Mouse (Mus musculus): ENCODE measurements around the gene Bcl7b. TPM values are rescaled to one million over a fixed set of nuclear protein-coding genes. Genes with fewer than 3 reads are reported as not detected.
A peak's percentile ranks its signal among the peaks of the same experiment; 100 is the strongest.

Gene Bcl7b
- 40.4 TPM in 2 replicates for polyA plus RNA-seq (2015; fragmentation: Nextera tagmentation; extraction: Ambion mirVana)

GRCm38 (mm10) chr5:135168063-135169062, at the start of gene Bcl7b:
TSS of gene Bcl7b (plus strand) at chr5:135168283.
- H3K9ac ChIP-seq (ENCODE audit: low read depth, low read length), result peak within 1 kb of the TSS; percentile 94
- peaks cover 15% of the 10 kb centered on the region for H3K36me3 ChIP-seq (ENCODE audit: control insufficient read depth, insufficient read depth, low read length)
- peak within 1 kb of the TSS; percentile 98 for H3K4me2 ChIP-seq (ENCODE audit: low read length)
- 2% methylated on average over 86 of the region's 95 CpGs for WGBS
- H3K9me3 ChIP-seq (replicated peaks; ENCODE audit: control insufficient read depth, low read length, poor library complexity, severe bottlenecking), result no peaks in the 10 kb centered on the region
- peak; percentile 99 for ATAC-seq
- H3K4me3 ChIP-seq (ENCODE audit: low read depth, low read length), result peak within 1 kb of the TSS; percentile 68
- H3K27me3 ChIP-seq (ENCODE audit: control insufficient read depth, insufficient read depth, low read depth, low read length), result no peaks in the 10 kb centered on the region
- peaks cover 13% of the 10 kb centered on the region for H3K4me1 ChIP-seq (ENCODE audit: control insufficient read depth, insufficient read depth, low read length)
- peak within 1 kb of the TSS; percentile 100 for H3K27ac ChIP-seq (ENCODE audit: low read length)

- WGBS, result 33% methylated on average over 6 of the region's 6 CpGs
- no peak for ATAC-seq
Observed at GRCm38 (mm10) chr5:135118589-135119081, 49.4 kb upstream of the Bcl7b start.

GRCm38 (mm10) chr5:135120753-135121152, 47.3 kb upstream of the Bcl7b start:
- Histone ChIP-seq H3K27me3 (ENCODE audit: control insufficient read depth, insufficient read depth, low read depth, low read length) (no peaks in the 10 kb centered on the region), H3K36me3 (ENCODE audit: control insufficient read depth, insufficient read depth, low read length) (no peaks in the 10 kb centered on the region), H3K4me2 (ENCODE audit: low read length) (no peak overlapping the region), H3K9me3 (replicated peaks; ENCODE audit: control insufficient read depth, low read length, poor library complexity, severe bottlenecking) (no peaks in the 10 kb centered on the region), H3K4me1 (ENCODE audit: control insufficient read depth, insufficient read depth, low read length) (no peaks in the 10 kb centered on the region), H3K27ac (ENCODE audit: low read length) (no peak overlapping the region), H3K9ac (ENCODE audit: low read depth, low read length) (no peak overlapping the region), H3K4me3 (ENCODE audit: low read depth, low read length) (no peak overlapping the region)
- WGBS, result 64% methylated on average over 4 of the region's 4 CpGs
- ATAC-seq, result no peak

More at GRCm38 (mm10) chr5:135118589-135119081, 49.4 kb upstream of the Bcl7b start:
- no peaks in the 10 kb centered on the region for H3K4me1 ChIP-seq (ENCODE audit: control insufficient read depth, insufficient read depth, low read length)
- no peaks in the 10 kb centered on the region for H3K9me3 ChIP-seq (replicated peaks; ENCODE audit: control insufficient read depth, low read length, poor library complexity, severe bottlenecking)
- no peaks in the 10 kb centered on the region for H3K27me3 ChIP-seq (ENCODE audit: control insufficient read depth, insufficient read depth, low read depth, low read length)
- no peak overlapping the region for H3K27ac ChIP-seq (ENCODE audit: low read length)
- H3K4me2 ChIP-seq (ENCODE audit: low read length), result no peak overlapping the region
- no peak overlapping the region for H3K9ac ChIP-seq (ENCODE audit: low read depth, low read length)
- no peaks in the 10 kb centered on the region for H3K36me3 ChIP-seq (ENCODE audit: control insufficient read depth, insufficient read depth, low read length)
- H3K4me3 ChIP-seq (ENCODE audit: low read depth, low read length), result no peak overlapping the region

- Histone ChIP-seq H3K9ac (ENCODE audit: low read depth, low read length) (no peak overlapping the region), H3K4me1 (ENCODE audit: control insufficient read depth, insufficient read depth, low read length) (no peaks in the 10 kb centered on the region), H3K9me3 (replicated peaks; ENCODE audit: control insufficient read depth, low read length, poor library complexity, severe bottlenecking) (no peaks in the 10 kb centered on the region), H3K27ac (ENCODE audit: low read length) (no peak overlapping the region), H3K4me3 (ENCODE audit: low read depth, low read length) (no peak overlapping the region), H3K36me3 (ENCODE audit: control insufficient read depth, insufficient read depth, low read length) (no peaks in the 10 kb centered on the region), H3K4me2 (ENCODE audit: low read length) (no peak overlapping the region), H3K27me3 (ENCODE audit: control insufficient read depth, insufficient read depth, low read depth, low read length) (no peaks in the 10 kb centered on the region)
- no peak for ATAC-seq
- 58% methylated on average over 6 of the region's 6 CpGs for WGBS
Observed at GRCm38 (mm10) chr5:135126121-135126520, 42.0 kb upstream of the Bcl7b start.

- no peaks in the 10 kb centered on the region for H3K4me1 ChIP-seq (ENCODE audit: control insufficient read depth, insufficient read depth, low read length)
- no peak overlapping the region for H3K4me3 ChIP-seq (ENCODE audit: low read depth, low read length)
- H3K36me3 ChIP-seq (ENCODE audit: control insufficient read depth, insufficient read depth, low read length), result no peaks in the 10 kb centered on the region
- no peak for ATAC-seq
- no peaks in the 10 kb centered on the region for H3K9me3 ChIP-seq (replicated peaks; ENCODE audit: control insufficient read depth, low read length, poor library complexity, severe bottlenecking)
- H3K27me3 ChIP-seq (ENCODE audit: control insufficient read depth, insufficient read depth, low read depth, low read length), result peaks cover 3% of the 10 kb centered on the region; the same call in 1 of the 2 replicates
- H3K27ac ChIP-seq (ENCODE audit: low read length), result no peak overlapping the region
- no peak overlapping the region for H3K4me2 ChIP-seq (ENCODE audit: low read length)
- WGBS, result 84% methylated on average over 6 of the region's 6 CpGs
- H3K9ac ChIP-seq (ENCODE audit: low read depth, low read length), result no peak overlapping the region
Observed at GRCm38 (mm10) chr5:135127669-135128068, 40.4 kb upstream of the Bcl7b start.

GRCm38 (mm10) chr5:135129747-135130146, 38.3 kb upstream of the Bcl7b start:
- no peaks in the 10 kb centered on the region for H3K9me3 ChIP-seq (replicated peaks; ENCODE audit: control insufficient read depth, low read length, poor library complexity, severe bottlenecking)
- no peak overlapping the region for H3K9ac ChIP-seq (ENCODE audit: low read depth, low read length)
- no peaks in the 10 kb centered on the region for H3K36me3 ChIP-seq (ENCODE audit: control insufficient read depth, insufficient read depth, low read length)
- no peak overlapping the region for H3K27ac ChIP-seq (ENCODE audit: low read length)
- ATAC-seq, result no peak
- no peak overlapping the region for H3K4me2 ChIP-seq (ENCODE audit: low read length)
- peaks cover 5% of the 10 kb centered on the region; the same call in 1 of the 2 replicates for H3K4me1 ChIP-seq (ENCODE audit: control insufficient read depth, insufficient read depth, low read length)
- peaks cover 16% of the 10 kb centered on the region for H3K27me3 ChIP-seq (ENCODE audit: control insufficient read depth, insufficient read depth, low read depth, low read length)
- H3K4me3 ChIP-seq (ENCODE audit: low read depth, low read length), result no peak overlapping the region
- 84% methylated on average over 4 of the region's 4 CpGs for WGBS

- H3K27ac ChIP-seq (ENCODE audit: low read length), result no peak overlapping the region
- peak overlapping the region; percentile 26 for H3K4me3 ChIP-seq (ENCODE audit: low read depth, low read length)
- no peaks in the 10 kb centered on the region for H3K36me3 ChIP-seq (ENCODE audit: control insufficient read depth, insufficient read depth, low read length)
- WGBS, result 5% methylated on average over 26 of the region's 26 CpGs
- H3K9ac ChIP-seq (ENCODE audit: low read depth, low read length), result 0 out of 2 replicates have a peak overlapping the region, but pooled peaks have one; percentile 3
- H3K27me3 ChIP-seq (ENCODE audit: control insufficient read depth, insufficient read depth, low read depth, low read length), result peaks cover 19% of the 10 kb centered on the region
- peak; percentile 48; the same call in 1 of the 2 replicates for ATAC-seq
- H3K9me3 ChIP-seq (replicated peaks; ENCODE audit: control insufficient read depth, low read length, poor library complexity, severe bottlenecking), result no peaks in the 10 kb centered on the region
- H3K4me1 ChIP-seq (ENCODE audit: control insufficient read depth, insufficient read depth, low read length), result peaks cover 5% of the 10 kb centered on the region; the same call in 1 of the 2 replicates
- H3K4me2 ChIP-seq (ENCODE audit: low read length), result peak overlapping the region; percentile 46
Observed at GRCm38 (mm10) chr5:135133736-135134405, 34.2 kb upstream of the Bcl7b start.

GRCm38 (mm10) chr5:135134534-135134933, 33.5 kb upstream of the Bcl7b start:
- H3K4me1 ChIP-seq (ENCODE audit: control insufficient read depth, insufficient read depth, low read length), result peaks cover 5% of the 10 kb centered on the region; the same call in 1 of the 2 replicates
- no peak for ATAC-seq
- peak overlapping the region; percentile 26 for H3K4me3 ChIP-seq (ENCODE audit: low read depth, low read length)
- H3K36me3 ChIP-seq (ENCODE audit: control insufficient read depth, insufficient read depth, low read length), result no peaks in the 10 kb centered on the region
- H3K27ac ChIP-seq (ENCODE audit: low read length), result no peak overlapping the region
- peak overlapping the region; percentile 46 for H3K4me2 ChIP-seq (ENCODE audit: low read length)
- H3K9me3 ChIP-seq (replicated peaks; ENCODE audit: control insufficient read depth, low read length, poor library complexity, severe bottlenecking), result no peaks in the 10 kb centered on the region
- 0 out of 2 replicates have a peak overlapping the region, but pooled peaks have one; percentile 3 for H3K9ac ChIP-seq (ENCODE audit: low read depth, low read length)
- WGBS, result 4% methylated on average over 8 of the region's 8 CpGs
- peaks cover 19% of the 10 kb centered on the region for H3K27me3 ChIP-seq (ENCODE audit: control insufficient read depth, insufficient read depth, low read depth, low read length)
